Mouse (Mus musculus) intestine, embryonic 14.5 days (tissue): ENCODE data around the gene Slc37a3. TPM values are rescaled to one million over a fixed set of nuclear protein-coding genes. Genes with fewer than 3 reads are reported as not detected.

Experiments
- ATAC-seq: fragments of 200-750 bp; cut with Nextera tagmentation; replicated peaks from 2 replicates; pipeline ENCODE4 v1.8.0; 2017; ENCODE audit warnings: low read depth, moderate number of reproducible peaks, moderate TSS enrichment, moderate library complexity; ENCODE audit not compliant: low FRiP score, low TSS enrichment
- DNase-seq: peaks from one replicate; pipeline ENCODE4 v3.0.0-alpha.2; 2018; ENCODE audit warnings: low spot score
- H3K27ac ChIP-seq: fragments of 300-500 bp; sonication (generic); 2 replicates; pipeline ENCODE4 v1.5.1; 2014; ENCODE audit warnings: low read depth, mild to moderate bottlenecking, control low read depth
- H3K27me3 ChIP-seq: fragments of 300-500 bp; sonication (generic); replicated peaks from 2 replicates; pipeline ENCODE4 v1.6.1; 2014; ENCODE audit warnings: low read length, control low read depth; ENCODE audit not compliant: control insufficient read depth, insufficient read depth
- H3K36me3 ChIP-seq: fragments of 300-500 bp; sonication (generic); 2 replicates; pipeline ENCODE4 v1.6.1; 2014; ENCODE audit warnings: low read length, control low read depth; ENCODE audit not compliant: control insufficient read depth, insufficient read depth
- H3K4me1 ChIP-seq: fragments of 300-500 bp; sonication (generic); replicated peaks from 2 replicates; pipeline ENCODE4 v1.6.1; 2014; ENCODE audit warnings: low read length, control low read depth, mixed read lengths; ENCODE audit not compliant: control insufficient read depth, insufficient read depth
- H3K4me2 ChIP-seq: fragments of 300-500 bp; sonication (generic); 2 replicates; pipeline ENCODE4 v1.6.1; 2014; ENCODE audit warnings: low read length
- H3K4me3 ChIP-seq: fragments of 300-500 bp; sonication (generic); 2 replicates; pipeline ENCODE4 v1.5.1; 2014; ENCODE audit warnings: low read depth, low read length, control low read depth, mixed read lengths
- H3K9ac ChIP-seq: fragments of 300-500 bp; sonication (generic); 2 replicates; pipeline ENCODE4 v1.6.1; 2014; ENCODE audit warnings: mild to moderate bottlenecking, low read length
- H3K9me3 ChIP-seq: fragments of 300-500 bp; sonication (generic); 2 replicates; pipeline ENCODE4 v1.6.1; 2016; ENCODE audit warnings: low read length, control low read depth; ENCODE audit not compliant: control insufficient read depth
- WGBS: fragments of 180-500 bp; shearing (Covaris S2); extraction: QIAGEN DNeasy Blood & Tissue Kit; methylation state at CpG from one replicate; pipeline ENCODE4 v1.1.7; 2014; 5-methylcytosine and 5-hydroxymethylcytosine counted together
- polyA plus RNA-seq: library from polyadenylated mRNA; unstranded; fragments of >200 nt; fragmentation: Nextera tagmentation; extraction: Ambion mirVana; gene quantifications from 2 replicates; pipeline ENCODE4 v1.2.1, GENCODE M21; 2014

The Slc37a3 gene
- polyA plus RNA-seq, 1 experiment from 2014 or later = 37.9 TPM

DNA sequence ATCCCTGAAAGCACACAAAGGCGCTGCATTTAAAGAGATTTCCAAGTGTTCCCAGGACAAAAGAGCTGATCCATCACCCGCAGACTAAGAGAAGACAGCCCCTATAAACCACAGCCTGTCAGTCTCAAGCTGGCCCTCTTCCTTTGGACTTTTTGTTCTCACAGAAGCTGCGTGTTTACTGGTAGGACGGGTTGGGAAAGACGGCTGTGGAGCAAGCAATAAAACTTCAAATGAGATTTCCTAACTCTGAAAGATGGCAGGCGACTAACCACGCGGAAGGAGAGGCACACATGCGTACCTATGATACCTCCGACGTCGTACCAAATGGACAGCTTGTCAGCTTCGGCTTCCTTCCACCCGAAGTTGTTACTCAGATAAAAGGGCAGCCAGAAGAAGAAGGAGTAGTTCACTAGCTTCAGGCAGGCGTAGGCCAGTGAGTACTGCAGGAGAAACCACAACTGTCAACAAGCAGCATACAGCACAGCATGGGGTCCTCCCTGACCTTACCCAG lies 30.4 kb downstream of the Slc37a3 start:
- Histone ChIP-seq H3K4me2 (no peak overlapping the region), H3K27me3 (no peaks in the 10 kb centered on the region), H3K4me1 (no peaks in the 10 kb centered on the region; the same call in 1 of the 2 replicates), H3K36me3 (peaks cover 75% of the 10 kb centered on the region), H3K9ac (no peak overlapping the region), H3K4me3 (no peak overlapping the region), H3K27ac (no peak overlapping the region), H3K9me3 (no peaks in the 10 kb centered on the region)
- DNase-seq = no peak
- 21% methylated on average over 15 of the region's 15 CpGs for WGBS
- no peak for ATAC-seq

DNA sequence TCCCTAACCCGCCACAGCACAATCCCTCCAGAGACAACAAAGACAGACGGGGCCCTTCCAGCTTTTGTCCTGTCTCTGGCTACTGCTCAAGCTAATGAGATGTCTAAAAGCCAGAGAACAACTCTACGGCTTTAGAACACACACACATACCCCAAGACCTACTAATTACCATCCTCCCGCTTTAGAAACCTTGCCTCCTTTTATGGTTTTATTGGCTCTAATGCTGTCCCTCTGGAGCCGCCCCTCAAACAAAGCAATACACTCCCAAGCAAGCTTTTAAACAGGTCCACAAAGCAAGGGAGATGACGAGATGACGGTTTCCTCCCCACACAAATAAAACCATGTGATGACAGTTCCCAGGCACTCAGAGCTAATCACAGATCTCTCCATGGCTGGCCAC lies 32.0 kb downstream of the Slc37a3 start:
- no peak overlapping the region for H3K9ac ChIP-seq
- DNase-seq (no peak), ATAC-seq (no peak)
- no peak overlapping the region for H3K4me2 ChIP-seq
- H3K9me3 ChIP-seq = no peaks in the 10 kb centered on the region
- H3K27me3 ChIP-seq = no peaks in the 10 kb centered on the region
- no peak overlapping the region for H3K4me3 ChIP-seq
- no peak overlapping the region for H3K27ac ChIP-seq
- WGBS = 49% methylated on average over 7 of the region's 7 CpGs
- no peaks in the 10 kb centered on the region; the same call in 1 of the 2 replicates for H3K4me1 ChIP-seq
- peaks cover 64% of the 10 kb centered on the region for H3K36me3 ChIP-seq

DNA sequence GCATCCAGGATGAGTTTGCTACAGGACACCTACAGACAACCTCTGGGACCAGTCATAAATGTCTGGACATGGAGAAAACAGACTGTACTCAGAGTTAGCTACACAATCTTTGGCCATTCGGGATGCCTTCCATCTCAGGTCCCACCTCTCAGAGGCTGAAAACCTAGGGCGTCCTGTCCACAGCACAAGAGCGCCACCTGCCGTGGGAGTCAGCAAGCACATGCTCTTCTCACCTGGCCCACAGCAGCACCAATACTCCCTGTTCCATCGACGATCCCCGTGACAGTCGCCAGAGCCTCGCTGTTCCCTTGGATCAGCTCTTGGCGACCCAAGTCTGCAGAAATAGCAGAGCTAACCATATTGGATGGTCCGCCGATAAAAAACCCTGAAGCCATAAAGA lies 33.5 kb downstream of the Slc37a3 start:
- no peak overlapping the region for H3K9ac ChIP-seq
- peak; percentile 67 for ATAC-seq
- peak; percentile 94 for DNase-seq
- no peak overlapping the region for H3K27ac ChIP-seq
- 25% methylated on average over 12 of the region's 12 CpGs for WGBS
- no peaks in the 10 kb centered on the region for H3K27me3 ChIP-seq
- H3K4me2 ChIP-seq = no peak overlapping the region
- H3K4me1 ChIP-seq = no peaks in the 10 kb centered on the region; the same call in 1 of the 2 replicates
- H3K36me3 ChIP-seq = peaks cover 51% of the 10 kb centered on the region
- H3K4me3 ChIP-seq = no peak overlapping the region
- no peaks in the 10 kb centered on the region for H3K9me3 ChIP-seq

DNA sequence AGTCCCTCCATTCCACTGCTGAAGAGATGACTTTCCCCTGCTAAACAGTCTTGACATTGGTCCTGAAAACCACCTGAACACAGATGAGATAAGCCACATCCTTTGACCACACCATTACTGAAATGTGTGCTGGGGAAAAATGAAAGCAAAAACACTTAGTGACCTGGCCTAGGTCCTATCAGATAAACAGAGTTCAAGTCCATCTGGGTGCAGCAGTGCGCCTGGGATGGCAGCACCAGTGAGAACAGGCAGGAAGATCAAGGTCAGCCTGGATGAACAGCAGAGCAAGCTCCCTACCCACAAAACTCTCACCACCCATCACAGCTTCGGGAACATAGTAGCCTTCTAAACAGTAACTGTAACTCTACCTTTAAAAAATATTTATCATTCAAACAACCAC lies 35.7 kb downstream of the Slc37a3 start:
- Histone ChIP-seq H3K4me1 (no peaks in the 10 kb centered on the region; the same call in 1 of the 2 replicates), H3K4me2 (no peak overlapping the region), H3K9ac (no peak overlapping the region), H3K27ac (no peak overlapping the region), H3K27me3 (no peaks in the 10 kb centered on the region), H3K9me3 (no peaks in the 10 kb centered on the region), H3K36me3 (peaks cover 62% of the 10 kb centered on the region), H3K4me3 (no peak overlapping the region)
- DNase-seq = no peak
- 72% methylated on average over 2 of the region's 2 CpGs for WGBS
- no peak for ATAC-seq

DNA sequence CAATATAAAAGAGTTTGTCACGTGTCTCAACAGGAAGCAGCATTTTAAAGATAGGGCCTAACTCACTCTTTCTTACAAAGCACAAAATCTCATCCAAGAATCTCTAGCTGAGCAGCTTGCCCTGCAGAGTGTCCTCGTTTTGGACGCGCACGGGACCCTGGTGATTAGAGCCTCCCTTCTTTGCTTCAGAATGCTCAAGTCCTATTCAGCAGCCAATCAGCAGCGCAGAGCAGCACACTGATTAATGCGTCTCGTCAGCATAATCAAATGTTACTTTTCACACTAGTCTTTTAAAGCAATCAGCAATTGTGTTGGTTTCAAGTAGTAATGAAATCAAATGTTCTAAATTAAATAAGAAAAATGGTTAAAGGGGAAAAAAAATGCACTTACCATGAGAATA lies 39.1 kb downstream of the Slc37a3 start:
- no peak overlapping the region for H3K9ac ChIP-seq
- WGBS = 92% methylated on average over 8 of the region's 8 CpGs
- H3K9me3 ChIP-seq = no peaks in the 10 kb centered on the region
- ATAC-seq (no peak), DNase-seq (no peak)
- H3K27ac ChIP-seq = no peak overlapping the region
- peaks cover 57% of the 10 kb centered on the region for H3K36me3 ChIP-seq
- H3K4me2 ChIP-seq = no peak overlapping the region
- no peaks in the 10 kb centered on the region for H3K27me3 ChIP-seq
- no peaks in the 10 kb centered on the region for H3K4me1 ChIP-seq
- no peak overlapping the region for H3K4me3 ChIP-seq

DNA sequence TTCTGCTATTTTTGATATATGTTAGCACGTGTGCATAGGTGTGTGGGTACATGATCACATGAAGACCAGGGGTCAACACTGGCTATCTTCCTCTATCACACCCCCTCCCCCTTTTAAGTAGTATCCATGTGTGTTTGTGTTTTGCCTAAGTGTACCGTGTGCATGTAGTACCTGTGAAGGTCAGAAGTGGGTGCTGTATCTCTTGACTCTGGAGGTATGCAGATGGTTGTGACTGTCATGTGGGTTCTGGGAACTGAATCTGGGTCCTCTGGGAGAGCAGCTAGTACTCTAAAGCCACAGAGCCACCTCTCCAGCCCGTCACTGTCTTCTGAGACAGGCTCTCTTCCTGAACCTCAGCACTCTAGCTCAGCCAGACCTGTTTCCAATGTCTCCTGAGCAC lies 42.6 kb downstream of the Slc37a3 start:
- H3K27ac ChIP-seq = no peak overlapping the region
- DNase-seq = no peak
- no peak for ATAC-seq
- H3K9ac ChIP-seq = no peak overlapping the region
- H3K27me3 ChIP-seq = no peaks in the 10 kb centered on the region
- H3K36me3 ChIP-seq = peaks cover 40% of the 10 kb centered on the region
- no peaks in the 10 kb centered on the region for H3K9me3 ChIP-seq
- no peaks in the 10 kb centered on the region for H3K4me1 ChIP-seq
- WGBS = 95% methylated on average over 3 of the region's 3 CpGs
- no peak overlapping the region for H3K4me3 ChIP-seq
- H3K4me2 ChIP-seq = no peak overlapping the region

DNA sequence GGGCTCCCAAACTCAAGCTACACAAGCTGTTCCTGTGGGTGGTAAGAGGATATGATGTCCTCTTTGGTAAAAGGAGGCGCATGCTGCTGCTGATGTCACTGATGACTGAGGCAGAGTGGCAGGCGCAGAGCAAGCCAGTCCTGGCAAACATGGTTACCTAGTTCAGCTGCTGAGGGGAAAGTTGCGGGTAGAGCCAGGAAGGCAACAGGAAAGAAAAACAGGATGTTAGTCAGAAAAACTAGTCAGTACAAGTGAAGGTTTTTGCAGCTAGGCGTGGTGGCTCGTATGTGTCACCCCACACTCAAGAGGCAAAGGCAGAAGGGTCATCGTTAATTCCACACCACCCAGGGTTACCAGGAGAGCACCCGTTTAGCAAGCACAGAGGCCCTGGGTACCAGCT lies 43.3 kb downstream of the Slc37a3 start:
- DNase-seq (no peak), ATAC-seq (no peak)
- WGBS = 90% methylated on average over 7 of the region's 7 CpGs
- Histone ChIP-seq H3K4me2 (no peak overlapping the region), H3K27ac (no peak overlapping the region), H3K4me3 (no peak overlapping the region), H3K36me3 (peaks cover 40% of the 10 kb centered on the region), H3K4me1 (no peaks in the 10 kb centered on the region), H3K9ac (no peak overlapping the region), H3K27me3 (no peaks in the 10 kb centered on the region), H3K9me3 (no peaks in the 10 kb centered on the region)

DNA sequence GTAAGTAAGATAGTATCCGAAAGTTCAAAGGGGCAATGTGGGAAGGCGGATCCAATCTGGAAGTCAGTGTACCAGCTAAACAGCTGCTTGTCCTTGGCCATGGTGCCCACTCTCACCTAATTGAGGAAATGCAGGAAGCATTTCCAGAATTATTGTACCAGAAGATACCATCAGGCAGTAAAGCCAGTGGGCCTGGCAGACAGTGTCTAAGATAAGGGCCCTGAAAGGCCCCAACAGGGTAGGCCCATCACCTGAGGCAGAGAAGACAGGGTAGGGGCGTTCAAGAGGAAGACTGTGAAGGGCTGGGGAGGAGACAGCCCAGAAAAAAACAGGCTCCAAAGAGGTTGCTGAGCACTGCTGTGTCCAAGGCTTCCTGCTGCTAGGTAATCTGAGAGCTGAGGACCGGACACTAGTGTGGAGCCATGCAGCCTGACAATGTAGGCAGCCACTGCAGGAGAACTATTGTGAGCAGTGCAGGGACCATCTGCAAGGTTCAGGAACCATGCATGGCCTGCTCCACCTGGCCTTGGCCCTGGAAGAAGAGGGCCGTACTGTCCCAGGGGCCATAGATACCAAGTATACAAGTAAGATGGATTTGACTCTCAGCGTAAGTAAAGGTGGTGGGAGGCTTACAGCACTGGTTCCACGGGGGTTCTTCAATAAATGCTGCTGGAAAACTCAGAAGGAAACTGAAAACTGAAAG lies 45.3 kb downstream of the Slc37a3 start:
- 86% methylated on average over 7 of the region's 7 CpGs for WGBS
- DNase-seq = no peak
- Histone ChIP-seq H3K4me1 (no peaks in the 10 kb centered on the region), H3K4me2 (no peak overlapping the region), H3K27ac (no peak overlapping the region), H3K9me3 (no peaks in the 10 kb centered on the region), H3K27me3 (no peaks in the 10 kb centered on the region), H3K36me3 (peaks cover 27% of the 10 kb centered on the region), H3K4me3 (no peak overlapping the region), H3K9ac (no peak overlapping the region)
- no peak for ATAC-seq

DNA sequence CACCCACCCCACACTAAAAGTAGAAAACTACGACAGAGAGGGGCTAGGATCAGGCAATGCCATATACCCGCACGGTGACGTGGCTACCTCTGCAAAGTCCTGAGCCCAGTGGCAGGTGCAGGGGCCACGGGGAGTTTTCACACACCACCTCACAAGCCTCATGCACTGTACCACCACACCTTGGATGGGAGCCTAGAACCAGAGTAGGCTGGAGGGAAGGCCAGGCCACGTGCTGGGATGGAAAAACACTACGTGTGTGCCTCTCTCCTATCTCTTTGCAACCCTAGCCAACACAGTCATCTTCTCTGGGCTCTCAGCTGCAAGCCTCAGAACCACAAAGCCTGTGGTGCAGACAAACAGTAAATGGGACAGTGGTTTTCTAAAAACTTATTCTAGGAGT lies 46.5 kb downstream of the Slc37a3 start:
- H3K4me3 ChIP-seq = no peak overlapping the region
- H3K36me3 ChIP-seq = peaks cover 17% of the 10 kb centered on the region
- no peak overlapping the region for H3K27ac ChIP-seq
- H3K9me3 ChIP-seq = no peaks in the 10 kb centered on the region
- H3K4me2 ChIP-seq = no peak overlapping the region
- DNase-seq (no peak), ATAC-seq (no peak)
- H3K27me3 ChIP-seq = no peaks in the 10 kb centered on the region
- H3K9ac ChIP-seq = no peak overlapping the region
- 93% methylated on average over 7 of the region's 7 CpGs for WGBS
- no peaks in the 10 kb centered on the region for H3K4me1 ChIP-seq
